Mouse (Mus musculus) adipocyte (in vitro differentiated cells): ENCODE measurements at regions not wholly inside any gene's neighbourhood (a gene's known extent, or its start where the extent isn't known, plus 50 kb on each side); places are given as distances from the start of the nearest gene placed in this dataset.
A peak's percentile ranks its signal among the peaks of the same experiment; 100 is the strongest.

Experiments
- DNase-seq: peaks from one replicate; pipeline ENCODE4 v3.0.0-alpha.2; 2016; ENCODE audit warnings: low spot score

GRCm38 (mm10) chr5:15773839-15774238 is 59.8 kb upstream of the Speer4c start:
- no peak for DNase-seq

GRCm38 (mm10) chr5:15774567-15774966 is 60.5 kb upstream of the Speer4c start:
- DNase-seq, result no peak

GRCm38 (mm10) chr5:15776106-15776505 is 62.0 kb upstream of the Speer4c start:
- DNase-seq, result no peak

- no peak for DNase-seq
Observed at GRCm38 (mm10) chr5:15803583-15803982, 89.5 kb upstream of the Speer4c start.

- no peak for DNase-seq
Observed at GRCm38 (mm10) chr5:15816864-15817263, 102.8 kb upstream of the Speer4c start.

GRCm38 (mm10) chr5:15817366-15817765 is 103.3 kb upstream of the Speer4c start:
- no peak for DNase-seq

- no peak for DNase-seq
Observed at GRCm38 (mm10) chr5:15822989-15823388, 108.9 kb upstream of the Speer4c start.

- no peak for DNase-seq
Observed at GRCm38 (mm10) chr5:15831527-15831926, 103.0 kb upstream of the Cacna2d1 start.

- DNase-seq, result peak; percentile 31
Observed at GRCm38 (mm10) chr5:15832338-15832737, 102.2 kb upstream of the Cacna2d1 start.

GRCm38 (mm10) chr5:15838108-15838972 is 96.2 kb upstream of the Cacna2d1 start:
- peak; percentile 88 for DNase-seq

- no peak for DNase-seq
Observed at GRCm38 (mm10) chr5:15846790-15847189, 87.7 kb upstream of the Cacna2d1 start.

- DNase-seq, result no peak
Observed at GRCm38 (mm10) chr5:15849520-15849919, 85.0 kb upstream of the Cacna2d1 start.

GRCm38 (mm10) chr5:15850126-15850801 is 84.2 kb upstream of the Cacna2d1 start:
- no peak for DNase-seq

GRCm38 (mm10) chr5:15854752-15855151 is 79.7 kb upstream of the Cacna2d1 start:
- no peak for DNase-seq

GRCm38 (mm10) chr5:15857034-15857433 is 77.5 kb upstream of the Cacna2d1 start:
- no peak for DNase-seq

- DNase-seq, result no peak
Observed at GRCm38 (mm10) chr5:15874065-15874464, 60.4 kb upstream of the Cacna2d1 start.

- DNase-seq, result no peak
Observed at GRCm38 (mm10) chr5:15883004-15883403, 51.5 kb upstream of the Cacna2d1 start.
